Comparison of ENCODE assay signal across 9 mouse cellular contexts in genomic region chr1:111754263-111754857, GRCm38 (mm10).
DNase-seq lines count a peak whose midpoint lies in the region; ATAC-seq lines count a peak whose summit lies in the region.
"Had no signal": no experiment of that assay in that cellular context is flagged by ENCODE, and none has a peak within 500 bp of the region (broad histone marks: within the 10 kb centered on the region; RNA-seq: fewer than 3 reads in every experiment).

No protein-coding gene starts in this region.

- H3K9me3 ChIP-seq in kidney, embryonic 15.5 days (replicated peaks) = no peaks in the 10 kb centered on the region
- no peaks in the 10 kb centered on the region for H3K9me3 ChIP-seq in embryonic facial prominence, embryonic 14.5 days (ENCODE audit: control insufficient read depth, low read length)
- no peaks in the 10 kb centered on the region for H3K9me3 ChIP-seq in hindbrain, embryonic 16.5 days (ENCODE audit: control insufficient read depth, low read length)
- H3K9me3 ChIP-seq in neural tube, embryonic 13.5 days = no peaks in the 10 kb centered on the region

- DNase-seq in kidney, adult 8-10 months = no peak
- DNase-seq in embryonic facial prominence, embryonic 14.5 days (ENCODE audit: low spot score) = peak; percentile 1
- DNase-seq in urinary bladder, adult 2 months (ENCODE audit: low spot score) = no peak
- DNase-seq in cerebellum, postnatal 14 days = no peak
- DNase-seq in urinary bladder, postnatal 14 days (ENCODE audit: low spot score) = no peak

- peaks cover 4% of the 10 kb centered on the region; the same call in 1 of the 2 replicates for H3K4me1 ChIP-seq in kidney, embryonic 15.5 days
- no peaks in the 10 kb centered on the region for H3K4me1 ChIP-seq in embryonic facial prominence, embryonic 14.5 days (ENCODE audit: control insufficient read depth, insufficient read depth, low read length)
- H3K4me1 ChIP-seq in hindbrain, embryonic 16.5 days (ENCODE audit: control insufficient read depth, insufficient read depth, low read depth, low read length) = 0 out of 2 replicates have a peak, but pooled peaks cover 2% of the 10 kb centered on the region
- H3K4me1 ChIP-seq in neural tube, embryonic 13.5 days (replicated peaks) = peaks cover 5% of the 10 kb centered on the region; the same call in 1 of the 2 replicates

- peak overlapping the region; percentile 16; the same call in 1 of the 2 replicates for H3K4me3 ChIP-seq in kidney, embryonic 15.5 days (replicated peaks)
- no peak overlapping the region for H3K4me3 ChIP-seq in embryonic facial prominence, embryonic 14.5 days (ENCODE audit: low read depth, low read length)
- peak overlapping the region; percentile 33 for H3K4me3 ChIP-seq in hindbrain, embryonic 16.5 days (ENCODE audit: low read length)
- H3K4me3 ChIP-seq in neural tube, embryonic 13.5 days = peak overlapping the region; percentile 26

- no peak overlapping the region for H3K9ac ChIP-seq in kidney, embryonic 15.5 days
- no peak overlapping the region for H3K9ac ChIP-seq in embryonic facial prominence, embryonic 14.5 days (ENCODE audit: low read depth, low read length)
- H3K9ac ChIP-seq in hindbrain, embryonic 16.5 days (ENCODE audit: low read depth, low read length) = peak overlapping the region; percentile 50
- H3K9ac ChIP-seq in neural tube, embryonic 13.5 days = peak overlapping the region; percentile 50; the same call in 1 of the 2 replicates

- H3K27me3 ChIP-seq in kidney, embryonic 15.5 days = no peaks in the 10 kb centered on the region
- no peaks in the 10 kb centered on the region for H3K27me3 ChIP-seq in embryonic facial prominence, embryonic 14.5 days (replicated peaks; ENCODE audit: control insufficient read depth, insufficient read depth, low read length)
- no peaks in the 10 kb centered on the region for H3K27me3 ChIP-seq in hindbrain, embryonic 16.5 days (replicated peaks; ENCODE audit: control insufficient read depth, insufficient read depth, low read length)
- H3K27me3 ChIP-seq in neural tube, embryonic 13.5 days = no peaks in the 10 kb centered on the region

- H3K27ac ChIP-seq in kidney, embryonic 15.5 days = no peak overlapping the region
- H3K27ac ChIP-seq in embryonic facial prominence, embryonic 14.5 days (replicated peaks; ENCODE audit: low read depth, low read length) = no peak overlapping the region
- H3K27ac ChIP-seq in hindbrain, embryonic 16.5 days (ENCODE audit: low read depth, low read length) = no peak overlapping the region
- no peak overlapping the region for H3K27ac ChIP-seq in neural tube, embryonic 13.5 days (replicated peaks)

- peak overlapping the region; percentile 54 for H3K4me2 ChIP-seq in kidney, embryonic 15.5 days
- peak overlapping the region; percentile 51 for H3K4me2 ChIP-seq in embryonic facial prominence, embryonic 14.5 days (ENCODE audit: low read depth, low read length)
- H3K4me2 ChIP-seq in hindbrain, embryonic 16.5 days (ENCODE audit: low read length) = peak overlapping the region; percentile 60
- H3K4me2 ChIP-seq in neural tube, embryonic 13.5 days = peak overlapping the region; percentile 51

- 14% methylated on average over 17 of the region's 20 CpGs for WGBS in kidney, embryonic 15.5 days
- WGBS in embryonic facial prominence, embryonic 14.5 days = 9% methylated on average over 9 of the region's 20 CpGs
- WGBS in hindbrain, embryonic 16.5 days = 9% methylated on average over 15 of the region's 20 CpGs
- 7% methylated on average over 17 of the region's 20 CpGs for WGBS in neural tube, embryonic 13.5 days

- ATAC-seq in kidney, embryonic 15.5 days (replicated peaks; ENCODE audit: low FRiP score) = peak; percentile 66; the same call in 1 of the 2 replicates
- 0 out of 2 replicates have a peak, but pooled peaks have one; percentile 26 for ATAC-seq in embryonic facial prominence, embryonic 14.5 days (ENCODE audit: low read depth)
- peak; percentile 45; the same call in 1 of the 2 replicates for ATAC-seq in hindbrain, embryonic 16.5 days
- ATAC-seq in neural tube, embryonic 13.5 days (ENCODE audit: low read depth) = no peak

- H3K36me3 ChIP-seq in kidney, embryonic 15.5 days = no peaks in the 10 kb centered on the region
- H3K36me3 ChIP-seq in embryonic facial prominence, embryonic 14.5 days (ENCODE audit: control insufficient read depth, insufficient read depth, low read length) = no peaks in the 10 kb centered on the region
- no peaks in the 10 kb centered on the region for H3K36me3 ChIP-seq in hindbrain, embryonic 16.5 days (ENCODE audit: control insufficient read depth, insufficient read depth, low read length)
- H3K36me3 ChIP-seq in neural tube, embryonic 13.5 days = no peaks in the 10 kb centered on the region
- H3K36me3 ChIP-seq: G1E had no signal

Comparison
In these comparisons a context has a peak if more than half of its experiments do, and no peak if none do; other contexts are left out.
1. H3K9ac ChIP-seq: peak in hindbrain, embryonic 16.5 days (single experiment) and neural tube, embryonic 13.5 days (single experiment); none in kidney, embryonic 15.5 days (single experiment) and embryonic facial prominence, embryonic 14.5 days (single experiment).
2. Peak in every context shown above with its lines, with median percentiles within 50 percentile points of each other: H3K4me2 ChIP-seq.